Mouse (Mus musculus): Measurements from ENCODE around the gene Armcx5. TPM values are rescaled to one million over a fixed set of nuclear protein-coding genes. Genes with fewer than 3 reads are reported as not detected.
A peak's percentile ranks its signal among the peaks of the same experiment; 100 is the strongest.
"Not testable (repeated sequence)": the region's sequence is repeated elsewhere in the genome, so short reads cannot be mapped to it uniquely, and the experiment has no call there.

Gene Armcx5
- polyA plus RNA-seq, 1 experiment from 2014 or later = 7.2 TPM

DNA sequence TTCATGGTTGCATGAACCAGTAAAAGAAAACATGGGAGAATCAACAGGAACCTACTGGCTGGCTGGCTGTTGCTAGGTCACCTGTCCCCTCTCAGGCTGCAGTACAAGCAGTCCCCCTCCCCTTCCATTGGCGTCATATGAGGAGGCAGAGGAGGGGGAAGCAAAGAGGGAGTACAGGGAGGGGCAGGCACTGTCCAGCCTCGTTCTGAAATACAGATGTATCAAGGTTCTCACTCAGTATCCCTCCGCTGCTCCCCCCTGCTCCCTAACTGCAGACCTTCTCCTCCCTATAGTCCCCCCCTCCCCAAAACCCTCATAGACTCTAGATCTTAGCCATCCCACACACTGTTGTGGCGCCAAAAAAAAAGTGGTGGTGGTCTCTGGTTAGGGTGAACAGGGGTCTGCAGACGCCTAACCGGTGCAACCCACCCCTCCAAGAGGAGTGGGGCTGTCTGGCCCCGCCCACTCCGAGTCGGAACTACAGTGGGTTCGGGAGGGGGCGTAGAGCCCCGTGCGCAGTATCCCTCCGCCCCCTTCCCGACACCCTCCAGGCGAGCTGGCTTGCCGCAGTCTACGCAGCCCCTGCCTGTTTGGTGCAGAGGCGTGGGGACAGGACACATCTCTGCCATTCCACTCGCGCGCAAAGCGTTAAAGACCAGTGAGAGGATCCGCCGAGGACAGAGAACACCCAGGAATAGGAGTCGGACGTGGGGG is 53.2 kb downstream of the Armcx5 start:
- Histone ChIP-seq H3K27ac (replicated peaks in 1 of 2; ENCODE audit: control insufficient read depth in 1 of 2, insufficient read depth in 1 of 2, low read depth in 2 of 2, low read length in 2 of 2) (peak overlapping the region in 1 of 2 experiments; percentile 47; a peak in 1 of 4 replicates), H3K36me3 (ENCODE audit: control insufficient read depth, insufficient read depth, low read length) (peaks cover 19% of the 10 kb centered on the region), H3K4me3 (ENCODE audit: control insufficient read depth in 1 of 2, insufficient read depth in 1 of 2, low read depth in 1 of 2, low read length in 2 of 2) (peak overlapping the region; percentile 60 to 71), H3K9ac (ENCODE audit: low read length) (peak overlapping the region; percentile 73), H3K4me2 (ENCODE audit: low read length) (peak overlapping the region; percentile 64)
- ATAC-seq (ENCODE audit: insufficient number of reproducible peaks, insufficient read depth, low FRiP score, low read depth) = peak; percentile 86
- H3K4me1 ChIP-seq (ENCODE audit: control insufficient read depth in 2 of 2, insufficient read depth in 2 of 2, low read length in 2 of 2); H3K9me3 ChIP-seq (ENCODE audit: control insufficient read depth, low read length); H3K27me3 ChIP-seq (ENCODE audit: control insufficient read depth, insufficient read depth, low read length): not testable (repeated sequence)
- WGBS = 17% methylated on average over 24 of the region's 27 CpGs

DNA sequence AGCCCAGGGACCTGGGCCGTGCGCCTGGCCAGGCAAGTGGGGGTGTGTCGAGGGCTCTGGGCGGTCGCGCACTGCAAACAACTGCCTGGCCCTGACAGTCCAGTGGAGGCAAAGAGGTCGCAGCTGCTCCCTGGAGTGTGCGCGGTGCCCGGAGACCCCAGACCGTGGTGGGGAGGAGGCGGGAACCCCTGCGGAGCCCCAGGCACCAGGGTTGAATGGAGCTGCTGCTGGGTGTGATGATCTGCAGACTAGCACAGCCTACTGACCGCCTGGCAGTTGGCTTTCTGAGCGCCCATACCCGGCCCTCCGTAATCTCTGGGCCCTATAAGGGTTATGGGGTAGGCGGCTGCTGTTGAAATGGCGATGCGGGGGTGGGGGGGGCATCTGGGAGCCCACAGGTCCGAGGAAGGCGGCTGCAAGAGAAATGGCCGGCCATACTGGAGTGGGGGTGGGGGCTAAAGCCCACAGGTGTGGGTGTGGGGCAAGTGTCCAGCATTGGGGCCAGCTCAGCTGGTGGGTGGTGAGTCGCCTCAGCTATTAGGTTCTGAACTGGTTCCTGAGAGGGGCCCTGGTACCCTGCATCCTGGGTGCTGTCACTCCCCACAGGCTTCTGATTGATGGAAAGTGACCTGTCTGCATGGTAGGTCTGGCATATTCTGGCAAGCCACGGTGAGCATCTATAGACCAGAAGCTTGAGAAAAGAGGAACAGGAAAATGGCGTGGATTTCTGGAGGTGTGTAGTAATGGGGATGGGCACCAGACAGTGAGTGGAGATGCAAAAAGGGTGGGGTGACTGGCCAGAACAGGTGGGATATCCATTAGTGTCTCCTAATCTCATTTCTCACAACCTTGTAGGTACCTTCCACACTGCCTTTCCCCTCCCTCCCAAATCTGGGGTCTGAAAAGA is 54.0 kb downstream of the Armcx5 start:
- Histone ChIP-seq H3K4me2 (ENCODE audit: low read length) (peak overlapping the region; percentile 64), H3K36me3 (ENCODE audit: control insufficient read depth, insufficient read depth, low read length) (peaks cover 27% of the 10 kb centered on the region), H3K4me3 (ENCODE audit: control insufficient read depth in 1 of 2, insufficient read depth in 1 of 2, low read depth in 1 of 2, low read length in 2 of 2) (peak overlapping the region; percentile 60 to 71), H3K27ac (replicated peaks in 1 of 2; ENCODE audit: control insufficient read depth in 1 of 2, insufficient read depth in 1 of 2, low read depth in 2 of 2, low read length in 2 of 2) (0 out of 4 replicates have a peak overlapping the region, but pooled peaks of 1 of the 2 experiments have one; percentile 47), H3K9ac (ENCODE audit: low read length) (peak overlapping the region; percentile 73)
- not testable (repeated sequence) for H3K9me3 ChIP-seq (ENCODE audit: control insufficient read depth, low read length); H3K4me1 ChIP-seq (ENCODE audit: control insufficient read depth in 2 of 2, insufficient read depth in 2 of 2, low read length in 2 of 2); H3K27me3 ChIP-seq (ENCODE audit: control insufficient read depth, insufficient read depth, low read length); ATAC-seq (ENCODE audit: insufficient number of reproducible peaks, insufficient read depth, low FRiP score, low read depth)
- WGBS = 20% methylated on average over 24 of the region's 26 CpGs

MicroRNA genes within 50 kb of the gene (microRNA counts, 519-probe panel; counts per million panel counts)
- microRNA mmu-miR-1970 = 322 counts per million, percentile 70 among the panel's probes with 10 or more counts

Small RNA genes lying within 50 kb of the gene (microRNA-seq; reads per million reads assigned to microRNA genes)
- gene Mir1970 (not detected), gene Mir7646 (not detected)

Other genes with a start within 250 kb of the Armcx5 start
- not detected in 2 replicates for gene AV320801, start 248.1 kb upstream of the Armcx5 start, polyA plus RNA-seq (2014; fragmentation: Nextera tagmentation; extraction: Ambion mirVana)
- gene Nxf7, start 144.0 kb upstream of the Armcx5 start, polyA plus RNA-seq (2014; fragmentation: Nextera tagmentation; extraction: Ambion mirVana) = 0.30 and 0.32 TPM in 2 replicates
- gene Prame, start 115.0 kb upstream of the Armcx5 start, polyA plus RNA-seq (2014; fragmentation: Nextera tagmentation; extraction: Ambion mirVana) = not detected in 2 replicates
- not detected in 2 replicates for gene Tcp11x2, start 48.9 kb upstream of the Armcx5 start, polyA plus RNA-seq (2014; fragmentation: Nextera tagmentation; extraction: Ambion mirVana)
- gene Tmsb15a, start 17.5 kb upstream of the Armcx5 start, polyA plus RNA-seq (2014; fragmentation: Nextera tagmentation; extraction: Ambion mirVana) = not detected in 2 replicates
- 37.7 and 37.9 TPM in 2 replicates for gene Gprasp1, start within 50 bp of the Armcx5 start, polyA plus RNA-seq (2014; fragmentation: Nextera tagmentation; extraction: Ambion mirVana)
- 64.4 and 65.9 TPM in 2 replicates for gene Bhlhb9, start 54.9 kb downstream of the Armcx5 start, polyA plus RNA-seq (2014; fragmentation: Nextera tagmentation; extraction: Ambion mirVana)
- gene Gprasp2, start 96.3 kb downstream of the Armcx5 start, polyA plus RNA-seq (2014; fragmentation: Nextera tagmentation; extraction: Ambion mirVana) = 20.7 and 21.5 TPM in 2 replicates

Data from heart, embryonic 14.5 days (tissue).